Mouse (Mus musculus): ENCODE results near the gene Hmg20a.

The Hmg20a gene

GRCm38 (mm10) chr9:56439699-56440098 lies 21.3 kb downstream of the Hmg20a start:
- no peak for DNase-seq (ENCODE audit: low read depth, low spot score)

GRCm38 (mm10) chr9:56451570-56451969 lies 33.2 kb downstream of the Hmg20a start:
- no peak for DNase-seq (ENCODE audit: low read depth, low spot score)

- DNase-seq (ENCODE audit: low read depth, low spot score): no peak
Measured at GRCm38 (mm10) chr9:56453038-56453815, 34.8 kb downstream of the Hmg20a start.

GRCm38 (mm10) chr9:56456426-56456825 lies 38.0 kb downstream of the Hmg20a start:
- no peak for DNase-seq (ENCODE audit: low read depth, low spot score)

- no peak for DNase-seq (ENCODE audit: low read depth, low spot score)
Measured at GRCm38 (mm10) chr9:56460987-56461386, 42.6 kb downstream of the Hmg20a start.

- DNase-seq (ENCODE audit: low read depth, low spot score): no peak
Measured at GRCm38 (mm10) chr9:56462606-56463005, 44.2 kb downstream of the Hmg20a start.

- no peak for DNase-seq (ENCODE audit: low read depth, low spot score)
Measured at GRCm38 (mm10) chr9:56463046-56463445, 44.6 kb downstream of the Hmg20a start.

- DNase-seq (ENCODE audit: low read depth, low spot score): no peak
Measured at GRCm38 (mm10) chr9:56463686-56464515, 45.5 kb downstream of the Hmg20a start.

- no peak for DNase-seq (ENCODE audit: low read depth, low spot score)
Measured at GRCm38 (mm10) chr9:56464863-56465654, 46.6 kb downstream of the Hmg20a start.

GRCm38 (mm10) chr9:56466251-56466650 lies 47.8 kb downstream of the Hmg20a start:
- no peak for DNase-seq (ENCODE audit: low read depth, low spot score)

- DNase-seq (ENCODE audit: low read depth, low spot score): no peak
Measured at GRCm38 (mm10) chr9:56469656-56470055, 51.2 kb downstream of the Hmg20a start.

GRCm38 (mm10) chr9:56470291-56470690 lies 51.9 kb downstream of the Hmg20a start:
- peak; percentile 10 for DNase-seq (ENCODE audit: low read depth, low spot score)

GRCm38 (mm10) chr9:56478975-56479647 lies 60.7 kb downstream of the Hmg20a start:
- no peak for DNase-seq (ENCODE audit: low read depth, low spot score)

GRCm38 (mm10) chr9:56482623-56483022 lies 64.2 kb downstream of the Hmg20a start:
- DNase-seq (ENCODE audit: low read depth, low spot score): no peak

GRCm38 (mm10) chr9:56485423-56485822 lies 67.0 kb downstream of the Hmg20a start:
- no peak for DNase-seq (ENCODE audit: low read depth, low spot score)

GRCm38 (mm10) chr9:56486158-56486557 lies 67.7 kb downstream of the Hmg20a start:
- no peak for DNase-seq (ENCODE audit: low read depth, low spot score)

GRCm38 (mm10) chr9:56487651-56488050 lies 69.2 kb downstream of the Hmg20a start:
- no peak for DNase-seq (ENCODE audit: low read depth, low spot score)

- no peak for DNase-seq (ENCODE audit: low read depth, low spot score)
Measured at GRCm38 (mm10) chr9:56492391-56492790, 74.0 kb downstream of the Hmg20a start.

- no peak for DNase-seq (ENCODE audit: low read depth, low spot score)
Measured at GRCm38 (mm10) chr9:56492916-56493315, 74.5 kb downstream of the Hmg20a start.

GRCm38 (mm10) chr9:56495088-56495487 lies 76.7 kb downstream of the Hmg20a start:
- no peak for DNase-seq (ENCODE audit: low read depth, low spot score)

- DNase-seq (ENCODE audit: low read depth, low spot score): no peak
Measured at GRCm38 (mm10) chr9:56495795-56496232, 77.4 kb downstream of the Hmg20a start.
